Mouse (Mus musculus) intestine, embryonic 16.5 days (tissue): ENCODE data around the gene Slc25a23. TPM values are rescaled to one million over a fixed set of nuclear protein-coding genes. Genes with fewer than 3 reads are reported as not detected.

Source experiments
- ATAC-seq: fragments of 200-750 bp; cut with Nextera tagmentation; 2 replicates; pipeline ENCODE4 v1.8.0; 2017; ENCODE audit warnings: moderate TSS enrichment, moderate library complexity
- H3K27ac ChIP-seq: fragments of 300-500 bp; sonication (generic); 2 replicates; pipeline ENCODE4 v1.5.1; 2014; ENCODE audit warnings: mild to moderate bottlenecking, low read length
- H3K27me3 ChIP-seq: fragments of 300-500 bp; sonication (generic); replicated peaks from 2 replicates; pipeline ENCODE4 v1.6.1; 2014; ENCODE audit warnings: low read length, control low read depth, mixed read lengths; ENCODE audit not compliant: control insufficient read depth, insufficient read depth
- H3K36me3 ChIP-seq: fragments of 300-500 bp; sonication (generic); 2 replicates; pipeline ENCODE4 v1.6.1; 2014; ENCODE audit warnings: low read length, control low read depth; ENCODE audit not compliant: control insufficient read depth, insufficient read depth
- H3K4me1 ChIP-seq: fragments of 300-500 bp; sonication (generic); 2 replicates; pipeline ENCODE4 v1.6.1; 2014; ENCODE audit warnings: low read length, control low read depth, mixed read lengths; ENCODE audit not compliant: control insufficient read depth, insufficient read depth
- H3K4me2 ChIP-seq: fragments of 300-500 bp; sonication (generic); 2 replicates; pipeline ENCODE4 v1.6.1; 2014; ENCODE audit warnings: low read depth, low read length, control low read depth
- H3K4me3 ChIP-seq: fragments of 300-500 bp; sonication (generic); 2 replicates; pipeline ENCODE4 v1.5.1; 2014; ENCODE audit warnings: mild to moderate bottlenecking, low read length
- H3K9ac ChIP-seq: fragments of 300-500 bp; sonication (generic); 2 replicates; pipeline ENCODE4 v1.6.1; 2014; ENCODE audit warnings: low read depth, low read length
- H3K9me3 ChIP-seq: fragments of 300-500 bp; sonication (generic); 2 replicates; pipeline ENCODE4 v1.6.1; 2016; ENCODE audit warnings: low read length, control low read depth; ENCODE audit not compliant: control insufficient read depth
- WGBS: fragments of 180-500 bp; shearing (Covaris S2); extraction: QIAGEN DNeasy Blood & Tissue Kit; methylation state at CpG from one replicate; pipeline ENCODE4 v1.1.7; 2014; 5-methylcytosine and 5-hydroxymethylcytosine counted together
- polyA plus RNA-seq: library from polyadenylated mRNA; unstranded; fragments of >200 nt; fragmentation: Nextera tagmentation; extraction: Ambion mirVana; gene quantifications from 2 replicates; pipeline ENCODE4 v1.2.1, GENCODE M21; 2015

Gene Slc25a23
- polyA plus RNA-seq, 1 experiment from 2014 or later, result 5.7 TPM

DNA sequence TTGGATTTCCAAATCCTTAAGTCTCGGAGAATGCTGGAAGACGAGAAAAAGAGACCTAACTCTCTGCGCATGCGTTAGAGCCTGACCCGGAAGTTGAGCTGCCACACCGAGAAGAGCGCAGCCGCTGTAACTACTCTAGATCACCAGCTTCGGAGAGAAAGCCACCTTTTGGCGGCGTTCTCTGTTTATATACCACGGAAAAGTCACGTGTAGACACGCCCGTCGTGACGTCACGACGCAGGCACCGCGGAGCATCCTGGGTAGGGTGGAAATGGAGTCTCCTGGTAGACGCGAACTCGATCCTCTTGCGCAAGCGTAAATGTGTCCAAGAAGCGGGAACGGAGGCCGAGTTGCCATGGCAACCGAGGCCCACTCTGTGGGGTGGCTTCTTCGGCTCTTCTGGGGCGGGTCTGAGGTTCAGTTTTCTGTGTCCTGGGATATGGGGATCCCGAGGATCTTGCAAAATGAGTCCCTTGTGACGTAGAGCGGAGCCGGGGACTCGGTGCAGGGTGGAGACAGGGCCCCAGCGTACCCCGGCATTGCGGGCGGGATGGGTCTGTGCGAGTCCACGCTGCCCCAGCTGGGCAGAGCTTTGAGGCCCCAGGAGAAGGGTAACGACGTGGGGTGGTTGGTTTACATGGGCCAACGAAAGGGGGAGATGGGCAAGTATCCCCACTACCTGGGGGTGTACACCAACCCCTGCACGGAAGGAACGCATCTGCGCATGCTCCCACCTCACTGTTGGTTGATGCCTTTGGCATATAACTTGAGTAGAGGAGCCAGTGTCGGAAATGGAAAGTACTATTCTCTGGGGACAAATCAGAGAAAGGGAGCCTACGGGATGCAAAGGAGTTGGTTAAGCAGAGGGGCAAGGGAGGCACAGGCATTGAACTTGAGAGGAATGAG lies 48.2 kb downstream of the Slc25a23 start, which contains the start of the genes Gtf2f1 and Gm17949:
Gene Gtf2f1 (minus strand): TSS at position 53 of the 906 bp plus-strand sequence.
Gene Gm17949 (plus strand): TSS at position 234 of the 906 bp plus-strand sequence.
- Histone ChIP-seq H3K4me2 (peak within 1 kb of the TSS; percentile 78), H3K9ac (peak within 1 kb of the TSS; percentile 84), H3K4me3 (peak within 1 kb of the TSS; percentile 83), H3K36me3 (peaks cover 12% of the 10 kb centered on the region), H3K27me3 (no peaks in the 10 kb centered on the region), H3K27ac (peak within 1 kb of the TSS; percentile 93), H3K4me1 (peaks cover 14% of the 10 kb centered on the region), H3K9me3 (no peaks in the 10 kb centered on the region)
- WGBS, result under 1% methylated on average over 51 of the region's 51 CpGs
- ATAC-seq, result peak; percentile 93

DNA sequence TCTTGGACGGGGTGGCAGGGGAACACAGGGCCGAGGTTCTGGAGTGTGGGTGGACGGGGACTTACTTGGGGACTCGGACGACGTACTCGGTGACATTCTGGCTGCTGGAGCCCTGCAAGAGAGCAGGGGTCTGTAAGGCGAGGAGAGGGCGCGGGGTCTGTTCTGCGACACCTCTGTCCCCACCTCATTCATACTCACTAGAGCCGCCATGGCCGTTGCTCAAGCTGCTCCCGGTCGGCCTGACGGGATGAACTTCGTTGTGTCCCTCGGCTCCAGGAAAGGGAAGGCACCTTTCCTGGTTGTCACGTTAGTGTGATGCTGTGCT lies 48.8 kb downstream of the Slc25a23 start:
- ATAC-seq, result peak; percentile 65
- Histone ChIP-seq H3K9ac (peak overlapping the region; percentile 84), H3K4me1 (peaks cover 14% of the 10 kb centered on the region), H3K27me3 (no peaks in the 10 kb centered on the region), H3K27ac (peak overlapping the region; percentile 75), H3K4me2 (peak overlapping the region; percentile 78), H3K36me3 (peaks cover 16% of the 10 kb centered on the region), H3K9me3 (no peaks in the 10 kb centered on the region), H3K4me3 (peak overlapping the region; percentile 83)
- whole genome bisulfite sequencing, result 0% methylated on average over 19 of the region's 19 CpGs

DNA sequence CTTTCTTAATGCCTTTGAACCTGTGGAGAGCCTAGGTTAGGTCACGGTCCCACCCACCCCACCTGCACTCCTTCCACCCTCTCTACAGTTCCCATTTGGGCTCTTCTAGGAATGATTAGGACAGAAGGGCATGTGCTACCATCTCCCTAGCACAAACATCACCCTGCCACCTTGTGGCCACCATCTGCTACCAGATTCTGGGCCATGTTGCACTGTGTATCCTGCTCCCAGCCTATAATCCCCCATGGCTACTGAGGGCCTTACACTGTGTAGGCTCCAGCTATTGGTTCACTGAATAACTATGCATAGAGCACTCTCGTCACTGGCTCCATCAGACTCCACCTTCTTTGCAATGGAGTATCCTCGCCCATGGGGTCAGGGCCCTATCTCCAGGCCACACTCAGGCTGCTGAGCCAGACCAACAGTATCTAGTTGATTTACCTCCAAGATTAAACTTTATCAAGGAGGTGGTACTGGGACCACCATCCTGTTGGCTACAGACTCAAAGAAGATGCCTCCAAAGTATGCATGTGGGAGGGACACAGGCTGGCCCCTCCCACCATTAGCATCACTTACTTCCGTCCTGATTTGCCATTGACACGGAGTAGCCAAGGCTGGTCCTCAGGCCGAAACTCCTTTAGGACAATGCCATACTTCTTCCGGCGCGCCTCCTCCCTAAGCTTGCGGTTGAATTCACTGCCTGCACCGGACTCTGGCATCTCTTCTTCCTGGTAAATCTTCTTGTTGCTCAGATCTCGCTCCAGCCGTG lies 52.3 kb downstream of the Slc25a23 start:
- peaks cover 14% of the 10 kb centered on the region for H3K4me1 ChIP-seq
- peaks cover 33% of the 10 kb centered on the region for H3K36me3 ChIP-seq
- no peak overlapping the region for H3K4me2 ChIP-seq
- no peaks in the 10 kb centered on the region for H3K9me3 ChIP-seq
- no peaks in the 10 kb centered on the region for H3K27me3 ChIP-seq
- H3K9ac ChIP-seq, result no peak overlapping the region
- no peak overlapping the region for H3K4me3 ChIP-seq
- H3K27ac ChIP-seq, result no peak overlapping the region
- 92% methylated on average over 13 of the region's 13 CpGs for WGBS
- ATAC-seq, result no peak

DNA sequence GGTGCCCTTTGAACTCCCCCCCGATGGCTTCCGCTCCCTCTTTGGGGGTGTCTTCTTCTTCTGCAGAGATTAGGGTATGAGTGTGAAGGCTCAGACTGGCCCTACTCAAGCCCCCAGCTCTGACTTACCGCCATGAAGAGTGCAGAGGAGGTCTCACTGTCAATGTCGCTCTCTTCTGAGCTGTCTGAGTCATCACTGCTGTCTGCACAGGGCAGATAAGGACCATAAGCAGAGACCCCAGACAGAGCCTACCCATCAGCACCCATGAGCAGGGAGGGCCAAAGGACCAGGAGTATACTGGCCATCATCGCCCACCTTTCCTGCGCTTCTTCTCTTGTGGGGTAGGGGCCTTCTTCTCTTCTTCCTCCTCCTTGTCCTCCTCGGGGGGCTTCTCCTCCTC lies 55.7 kb downstream of the Slc25a23 start:
- Histone ChIP-seq H3K9me3 (no peaks in the 10 kb centered on the region), H3K36me3 (peaks cover 39% of the 10 kb centered on the region), H3K27me3 (no peaks in the 10 kb centered on the region), H3K4me2 (no peak overlapping the region), H3K4me1 (no peaks in the 10 kb centered on the region), H3K4me3 (no peak overlapping the region), H3K27ac (no peak overlapping the region), H3K9ac (no peak overlapping the region)
- no peak for ATAC-seq
- 93% methylated on average over 7 of the region's 7 CpGs for WGBS

DNA sequence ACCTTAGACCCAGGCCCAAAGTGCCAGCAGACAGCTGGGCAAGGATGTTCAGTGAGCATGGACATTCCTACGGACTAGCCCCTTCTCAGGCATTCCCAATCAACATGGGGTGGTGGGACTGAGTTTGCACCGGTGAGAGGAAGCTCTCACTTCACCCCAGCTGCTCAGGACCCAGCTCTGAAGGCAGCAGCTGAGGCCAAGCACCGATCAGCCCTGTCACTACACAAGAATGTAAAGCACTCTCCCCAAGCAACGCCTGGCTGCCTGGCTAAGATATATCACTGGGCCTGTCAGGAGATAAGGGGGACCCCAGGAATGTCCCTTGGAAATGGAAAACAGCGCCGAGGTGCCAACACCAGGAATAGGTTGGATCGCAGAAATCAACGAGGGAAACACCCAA lies 58.4 kb downstream of the Slc25a23 start:
- Histone ChIP-seq H3K4me3 (no peak overlapping the region), H3K4me2 (no peak overlapping the region), H3K9ac (no peak overlapping the region), H3K27me3 (no peaks in the 10 kb centered on the region), H3K4me1 (0 out of 2 replicates have a peak, but pooled peaks cover 5% of the 10 kb centered on the region), H3K36me3 (peaks cover 25% of the 10 kb centered on the region), H3K27ac (no peak overlapping the region), H3K9me3 (no peaks in the 10 kb centered on the region)
- 53% methylated on average over 8 of the region's 8 CpGs for WGBS
- ATAC-seq, result no peak

DNA sequence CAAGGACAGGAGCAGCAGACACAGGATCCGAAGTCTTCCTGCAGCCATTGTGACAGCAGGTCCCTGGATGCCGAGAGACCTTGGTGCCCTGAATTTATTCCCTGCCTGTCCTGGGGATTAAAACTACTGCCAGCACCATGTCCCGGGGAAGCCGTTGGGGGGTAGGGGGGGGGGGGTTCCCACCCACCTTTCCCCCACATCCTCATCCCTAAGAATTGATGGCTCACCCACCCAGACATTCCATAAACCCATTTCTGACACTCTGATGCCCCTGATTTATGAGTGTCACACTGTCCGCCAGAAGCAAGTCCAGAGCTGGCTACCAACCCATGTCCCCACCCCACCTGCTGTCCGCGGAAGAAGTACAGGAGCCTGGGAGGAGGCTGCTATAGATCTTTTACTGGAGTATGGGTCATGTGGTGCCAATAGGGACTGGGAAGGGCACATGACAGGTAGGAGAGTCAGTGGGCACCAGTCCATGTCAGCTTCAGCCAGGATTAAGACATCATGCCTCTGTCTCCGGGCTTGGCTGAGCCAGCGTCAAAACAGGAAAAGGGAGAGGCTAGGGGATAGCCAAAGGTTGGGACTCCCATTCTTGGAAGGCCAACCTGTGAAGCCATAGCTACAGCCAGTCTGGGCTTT lies 59.6 kb downstream of the Slc25a23 start, which contains the start of gene Pspn:
Gene Pspn (minus strand): TSS at position 51 of the 642 bp plus-strand sequence.
- H3K27me3 ChIP-seq, result no peaks in the 10 kb centered on the region
- no peak within 1 kb of the TSS for H3K4me3 ChIP-seq
- H3K27ac ChIP-seq, result no peak within 1 kb of the TSS
- H3K4me1 ChIP-seq, result 0 out of 2 replicates have a peak, but pooled peaks cover 5% of the 10 kb centered on the region
- no peak for ATAC-seq
- no peak within 1 kb of the TSS for H3K4me2 ChIP-seq
- WGBS, result 83% methylated on average over 9 of the region's 9 CpGs
- no peaks in the 10 kb centered on the region for H3K9me3 ChIP-seq
- no peak within 1 kb of the TSS for H3K9ac ChIP-seq
- peaks cover 28% of the 10 kb centered on the region for H3K36me3 ChIP-seq

DNA sequence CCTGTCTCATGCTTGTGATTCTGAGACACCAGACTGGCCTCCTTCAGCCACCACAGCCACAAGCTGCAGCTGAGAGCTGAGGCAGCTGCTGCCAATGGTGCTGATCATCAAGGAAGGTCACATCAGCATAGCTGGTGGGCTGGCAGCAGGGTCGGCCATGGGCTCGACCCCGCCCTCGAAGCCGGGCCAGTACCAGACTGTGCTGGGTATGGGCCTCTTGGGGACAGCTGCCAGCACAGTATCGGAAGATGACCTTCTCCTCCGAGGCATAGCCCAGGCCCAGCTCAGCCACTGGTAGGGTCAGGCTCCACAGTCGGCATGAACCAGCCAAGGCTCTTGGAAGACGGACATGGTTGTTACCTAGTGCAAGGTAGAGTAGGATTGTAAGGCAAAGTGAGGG lies 60.2 kb downstream of the Slc25a23 start:
- no peak overlapping the region for H3K4me2 ChIP-seq
- 93% methylated on average over 9 of the region's 9 CpGs for WGBS
- H3K4me3 ChIP-seq, result no peak overlapping the region
- H3K4me1 ChIP-seq, result 0 out of 2 replicates have a peak, but pooled peaks cover 5% of the 10 kb centered on the region
- no peak overlapping the region for H3K27ac ChIP-seq
- H3K27me3 ChIP-seq, result no peaks in the 10 kb centered on the region
- no peak for ATAC-seq
- no peaks in the 10 kb centered on the region for H3K9me3 ChIP-seq
- H3K9ac ChIP-seq, result no peak overlapping the region
- H3K36me3 ChIP-seq, result peaks cover 25% of the 10 kb centered on the region

DNA sequence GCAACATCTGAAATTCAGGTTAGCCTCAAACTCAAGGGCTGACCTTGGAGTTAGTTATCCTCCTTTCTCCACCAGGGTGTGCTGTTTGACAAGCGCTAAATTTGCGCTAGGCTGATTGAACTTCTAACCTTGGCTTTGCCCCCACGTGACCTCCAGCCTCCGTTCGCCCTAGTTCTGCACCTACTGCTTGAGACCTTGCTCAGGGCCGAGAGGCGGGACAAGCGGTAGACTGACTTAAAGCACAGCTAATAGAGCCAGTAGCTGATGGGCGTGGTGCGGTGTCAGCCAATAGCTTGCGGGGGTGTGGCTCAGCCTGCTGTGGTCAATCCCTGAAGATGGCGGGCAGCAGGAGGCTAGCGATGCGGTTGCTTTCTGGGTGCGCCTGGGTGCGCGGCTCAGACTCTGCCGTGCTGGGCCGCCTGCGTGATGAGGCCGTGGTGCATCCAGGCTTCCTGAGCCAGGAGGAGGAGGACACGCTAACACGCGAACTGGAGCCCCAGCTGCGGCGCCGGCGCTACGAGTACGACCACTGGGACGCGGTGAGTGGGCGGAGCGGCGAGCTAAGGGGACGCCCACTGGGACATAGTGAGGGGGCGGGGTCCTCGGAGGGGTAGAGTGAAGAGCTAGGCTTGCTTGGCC lies 62.5 kb downstream of the Slc25a23 start, which contains the start of gene Alkbh7:
Gene Alkbh7 (plus strand): TSS at position 311 of the 639 bp plus-strand sequence.
- Histone ChIP-seq H3K4me2 (peak within 1 kb of the TSS; percentile 76), H3K9me3 (no peaks in the 10 kb centered on the region), H3K4me3 (peak within 1 kb of the TSS; percentile 70), H3K27me3 (no peaks in the 10 kb centered on the region), H3K36me3 (peaks cover 26% of the 10 kb centered on the region), H3K4me1 (0 out of 2 replicates have a peak, but pooled peaks cover 5% of the 10 kb centered on the region), H3K27ac (peak within 1 kb of the TSS; percentile 47; the same call in 1 of the 2 replicates), H3K9ac (peak within 1 kb of the TSS; percentile 75)
- 0% methylated on average over 38 of the region's 38 CpGs for WGBS
- ATAC-seq, result peak; percentile 100
